Mouse (Mus musculus) hindbrain, embryonic 10.5 days (tissue): ENCODE results near the gene Scap. TPM values are rescaled to one million over a fixed set of nuclear protein-coding genes. Genes with fewer than 3 reads are reported as not detected.
"Not testable (repeated sequence)": the region's sequence is repeated elsewhere in the genome, so short reads cannot be mapped to it uniquely, and the experiment has no call there.

ENCODE experiments used
- DNase-seq: peaks from one replicate; pipeline ENCODE4 v3.0.0-alpha.2; 2017; ENCODE audit warnings: low spot score
- H3K27ac ChIP-seq: fragments of 300-500 bp; sonication (generic); 2 replicates; pipeline ENCODE4 v1.5.1; 2016; ENCODE audit warnings: mild to moderate bottlenecking, moderate library complexity
- H3K27me3 ChIP-seq: fragments of 300-500 bp; sonication (generic); 2 replicates; pipeline ENCODE4 v1.6.1; 2016; ENCODE audit warnings: mild to moderate bottlenecking; ENCODE audit not compliant: poor library complexity, insufficient read depth, severe bottlenecking
- H3K36me3 ChIP-seq: fragments of 300-500 bp; sonication (generic); 2 replicates; pipeline ENCODE4 v1.6.1; 2016; ENCODE audit warnings: mild to moderate bottlenecking, moderate library complexity
- H3K4me1 ChIP-seq: fragments of 300-500 bp; sonication (generic); replicated peaks from 2 replicates; pipeline ENCODE4 v1.6.1; 2016; ENCODE audit warnings: mild to moderate bottlenecking
- H3K4me3 ChIP-seq: fragments of 300-500 bp; sonication (generic); 2 replicates; pipeline ENCODE4 v1.5.1; 2016; ENCODE audit warnings: mild to moderate bottlenecking, moderate library complexity
- H3K9me3 ChIP-seq: fragments of 300-500 bp; sonication (generic); 2 replicates; pipeline ENCODE4 v1.6.1; 2016; ENCODE audit warnings: mild to moderate bottlenecking, moderate library complexity
- WGBS: fragments of 180-500 bp; shearing (Covaris S2); methylation state at CpG from one replicate; pipeline ENCODE4 v1.1.7; 2016; 5-methylcytosine and 5-hydroxymethylcytosine counted together
- polyA plus RNA-seq: library from polyadenylated mRNA; unstranded; fragments of >200 nt; fragmentation: Nextera tagmentation; extraction: Ambion mirVana; gene quantifications from 2 replicates; pipeline ENCODE4 v1.2.1, GENCODE M21; 2016

The Scap gene
- polyA plus RNA-seq, 1 experiment from 2014 or later: 40.3 TPM

- no peaks in the 10 kb centered on the region for H3K4me1 ChIP-seq
- no peak for DNase-seq
- no peak overlapping the region for H3K4me3 ChIP-seq
- H3K9me3 ChIP-seq: no peaks in the 10 kb centered on the region
- H3K36me3 ChIP-seq: peaks cover 92% of the 10 kb centered on the region
- no peak overlapping the region for H3K27ac ChIP-seq
- no peaks in the 10 kb centered on the region for H3K27me3 ChIP-seq
- WGBS: 85% methylated on average over 6 of the region's 6 CpGs
Measured at GRCm38 (mm10) chr9:110315410-110315809, 17.7 kb upstream of the Scap start.

- WGBS: 96% methylated on average over 8 of the region's 8 CpGs
- Histone ChIP-seq H3K27me3 (no peaks in the 10 kb centered on the region), H3K27ac (no peak overlapping the region), H3K4me1 (no peaks in the 10 kb centered on the region), H3K4me3 (no peak overlapping the region), H3K36me3 (peaks cover 92% of the 10 kb centered on the region), H3K9me3 (no peaks in the 10 kb centered on the region)
- no peak for DNase-seq
Measured at GRCm38 (mm10) chr9:110315904-110316303, 17.2 kb upstream of the Scap start.

- Histone ChIP-seq H3K4me1 (no peaks in the 10 kb centered on the region), H3K27me3 (no peaks in the 10 kb centered on the region), H3K9me3 (no peaks in the 10 kb centered on the region), H3K27ac (no peak overlapping the region), H3K36me3 (peaks cover 92% of the 10 kb centered on the region), H3K4me3 (no peak overlapping the region)
- no peak for DNase-seq
- WGBS: 93% methylated on average over 8 of the region's 8 CpGs
Measured at GRCm38 (mm10) chr9:110316503-110316902, 16.6 kb upstream of the Scap start.

- WGBS: 68% methylated on average over 10 of the region's 10 CpGs
- H3K27ac ChIP-seq: no peak overlapping the region
- no peak overlapping the region for H3K4me3 ChIP-seq
- no peaks in the 10 kb centered on the region for H3K4me1 ChIP-seq
- DNase-seq: no peak
- peaks cover 70% of the 10 kb centered on the region for H3K36me3 ChIP-seq
- H3K27me3 ChIP-seq: no peaks in the 10 kb centered on the region
- H3K9me3 ChIP-seq: no peaks in the 10 kb centered on the region
Measured at GRCm38 (mm10) chr9:110320769-110321168, 12.3 kb upstream of the Scap start.

- Histone ChIP-seq H3K9me3 (no peaks in the 10 kb centered on the region), H3K27ac (no peak overlapping the region), H3K4me1 (no peaks in the 10 kb centered on the region), H3K27me3 (no peaks in the 10 kb centered on the region), H3K4me3 (no peak overlapping the region), H3K36me3 (peaks cover 53% of the 10 kb centered on the region)
- DNase-seq: no peak
Measured at GRCm38 (mm10) chr9:110322972-110323371, 10.1 kb upstream of the Scap start.

- Histone ChIP-seq H3K4me1 (no peaks in the 10 kb centered on the region), H3K27ac (no peak overlapping the region), H3K27me3 (no peaks in the 10 kb centered on the region), H3K36me3 (peaks cover 41% of the 10 kb centered on the region), H3K4me3 (no peak overlapping the region), H3K9me3 (no peaks in the 10 kb centered on the region)
- no peak for DNase-seq
- 92% methylated on average over 1 of the region's 1 CpGs for WGBS
Measured at GRCm38 (mm10) chr9:110324181-110324580, 8.9 kb upstream of the Scap start.

- Histone ChIP-seq H3K4me1 (peaks cover 4% of the 10 kb centered on the region), H3K9me3 (no peaks in the 10 kb centered on the region), H3K27ac (no peak overlapping the region), H3K36me3 (0 out of 2 replicates have a peak, but pooled peaks cover 2% of the 10 kb centered on the region), H3K4me3 (no peak overlapping the region), H3K27me3 (no peaks in the 10 kb centered on the region)
- WGBS: 85% methylated on average over 2 of the region's 2 CpGs
- no peak for DNase-seq
Measured at GRCm38 (mm10) chr9:110328178-110328577, 4.9 kb upstream of the Scap start.

GRCm38 (mm10) chr9:110328946-110329630, 4.0 kb upstream of the Scap start:
- no peaks in the 10 kb centered on the region for H3K27me3 ChIP-seq
- no peaks in the 10 kb centered on the region for H3K36me3 ChIP-seq
- 81% methylated on average over 5 of the region's 5 CpGs for WGBS
- no peak overlapping the region for H3K27ac ChIP-seq
- no peaks in the 10 kb centered on the region for H3K9me3 ChIP-seq
- no peak overlapping the region for H3K4me3 ChIP-seq
- peaks cover 13% of the 10 kb centered on the region for H3K4me1 ChIP-seq
- no peak for DNase-seq

- Histone ChIP-seq H3K4me1 (peaks cover 18% of the 10 kb centered on the region), H3K9me3 (no peaks in the 10 kb centered on the region), H3K27ac (no peak overlapping the region), H3K36me3 (no peaks in the 10 kb centered on the region), H3K4me3 (no peak overlapping the region), H3K27me3 (no peaks in the 10 kb centered on the region)
- 85% methylated on average over 21 of the region's 21 CpGs for WGBS
- DNase-seq: no peak
Measured at GRCm38 (mm10) chr9:110329655-110330054, 3.4 kb upstream of the Scap start.

- Histone ChIP-seq H3K27me3 (no peaks in the 10 kb centered on the region), H3K9me3 (no peaks in the 10 kb centered on the region), H3K27ac (no peak overlapping the region), H3K4me1 (peaks cover 25% of the 10 kb centered on the region), H3K4me3 (no peak overlapping the region), H3K36me3 (no peaks in the 10 kb centered on the region)
- DNase-seq: no peak
- WGBS: 53% methylated on average over 6 of the region's 6 CpGs
Measured at GRCm38 (mm10) chr9:110330341-110330740, 2.7 kb upstream of the Scap start.

- not testable (repeated sequence) for DNase-seq, H3K27me3 ChIP-seq, H3K27ac ChIP-seq, H3K36me3 ChIP-seq, H3K4me3 ChIP-seq, H3K9me3 ChIP-seq
- 95% methylated on average over 5 of the region's 5 CpGs for WGBS
- peaks cover 27% of the 10 kb centered on the region for H3K4me1 ChIP-seq
Measured at GRCm38 (mm10) chr9:110330913-110331312, 2.2 kb upstream of the Scap start.

- H3K4me1 ChIP-seq: peaks cover 27% of the 10 kb centered on the region
Measured at GRCm38 (mm10) chr9:110333896-110334259, 790 bp downstream of the Scap start.

GRCm38 (mm10) chr9:110334849-110335248, 1.8 kb downstream of the Scap start:
- Histone ChIP-seq H3K27me3 (no peaks in the 10 kb centered on the region), H3K4me1 (peaks cover 27% of the 10 kb centered on the region), H3K9me3 (no peaks in the 10 kb centered on the region), H3K36me3 (no peaks in the 10 kb centered on the region), H3K27ac (no peak overlapping the region), H3K4me3 (no peak overlapping the region)
- WGBS: 77% methylated on average over 8 of the region's 8 CpGs
- no peak for DNase-seq

More at GRCm38 (mm10) chr9:110333896-110334259, 790 bp downstream of the Scap start:
- no peak for DNase-seq
- peak overlapping the region; percentile 89; the same call in 1 of the 2 replicates for H3K27ac ChIP-seq
- no peaks in the 10 kb centered on the region for H3K36me3 ChIP-seq
- 14% methylated on average over 12 of the region's 12 CpGs for WGBS
- H3K4me3 ChIP-seq: peak overlapping the region; percentile 90
- H3K27me3 ChIP-seq: no peaks in the 10 kb centered on the region
- no peaks in the 10 kb centered on the region for H3K9me3 ChIP-seq
